Mouse (Mus musculus) gastrocnemius, postnatal 4 days (tissue): ENCODE data around the gene Litaf. TPM values are rescaled to one million over a fixed set of nuclear protein-coding genes. Genes with fewer than 3 reads are reported as not detected.

Experiments used
- DNase-seq, 2 experiments: peaks; one replicate each; pipeline ENCODE4 v3.0.0; 2021 to 2022; ENCODE audit warnings: low spot score in 2 of 2, mixed read lengths in 2 of 2
- total RNA-seq, 2 experiments: library from RNA; stranded (reverse); gene quantifications; 2 replicates each; pipeline ENCODE4 v1.2.3; 2021

Gene Litaf
- total RNA-seq, 2 experiments from 2014 or later = 49.1 to 53.1 TPM

- DNase-seq = no peak
Measured at GRCm38 (mm10) chr16:11068666-11069065, 2.7 kb upstream of the Litaf start.

GRCm38 (mm10) chr16:11066833-11067191 lies 855 bp upstream of the Litaf start:
- DNase-seq = peak; percentile 51 to 68

GRCm38 (mm10) chr16:11065431-11065830 lies 526 bp downstream of the Litaf start:
- DNase-seq = no peak

- no peak for DNase-seq
Measured at GRCm38 (mm10) chr16:11064742-11065141, 1.2 kb downstream of the Litaf start.

GRCm38 (mm10) chr16:11064341-11064740 lies 1.6 kb downstream of the Litaf start:
- no peak for DNase-seq

GRCm38 (mm10) chr16:11062794-11063721 lies 2.9 kb downstream of the Litaf start:
- DNase-seq = peak; percentile 73 to 86

- DNase-seq = no peak
Measured at GRCm38 (mm10) chr16:11060645-11061044, 5.3 kb downstream of the Litaf start, which contains the start of gene Snn. Snn (plus strand) TSS chr16:11060945.

GRCm38 (mm10) chr16:11055916-11056315 lies 10.0 kb downstream of the Litaf start:
- DNase-seq = no peak

- no peak for DNase-seq
Measured at GRCm38 (mm10) chr16:11054871-11055270, 11.1 kb downstream of the Litaf start.

- no peak for DNase-seq
Measured at GRCm38 (mm10) chr16:11054409-11054808, 11.5 kb downstream of the Litaf start.

- no peak for DNase-seq
Measured at GRCm38 (mm10) chr16:11051134-11051533, 14.8 kb downstream of the Litaf start.

- no peak for DNase-seq
Measured at GRCm38 (mm10) chr16:11050226-11050625, 15.7 kb downstream of the Litaf start.

- no peak for DNase-seq
Measured at GRCm38 (mm10) chr16:11047130-11047529, 18.8 kb downstream of the Litaf start.

GRCm38 (mm10) chr16:11046437-11046836 lies 19.5 kb downstream of the Litaf start:
- DNase-seq = no peak

- no peak for DNase-seq
Measured at GRCm38 (mm10) chr16:11043239-11043638, 22.7 kb downstream of the Litaf start.

- DNase-seq = no peak
Measured at GRCm38 (mm10) chr16:11040603-11041002, 25.4 kb downstream of the Litaf start.

GRCm38 (mm10) chr16:11035790-11036431 lies 30.0 kb downstream of the Litaf start:
- DNase-seq = peak; percentile 50 to 72

- DNase-seq = no peak
Measured at GRCm38 (mm10) chr16:11035273-11035672, 30.7 kb downstream of the Litaf start.

- peak; percentile 79 to 87 for DNase-seq
Measured at GRCm38 (mm10) chr16:11034193-11034803, 31.7 kb downstream of the Litaf start.

- DNase-seq = no peak
Measured at GRCm38 (mm10) chr16:11031320-11031719, 34.6 kb downstream of the Litaf start.

GRCm38 (mm10) chr16:11030844-11031243 lies 35.1 kb downstream of the Litaf start:
- no peak for DNase-seq

- DNase-seq = no peak
Measured at GRCm38 (mm10) chr16:11028206-11028605, 37.8 kb downstream of the Litaf start.
